Mouse (Mus musculus) liver, adult 2 months (tissue): Measurements from ENCODE around the gene Dlg5.

ENCODE experiments used
- CTCF ChIP-seq: fragments of 200-500 bp; IDR thresholded peaks from 2 replicates; pipeline ENCODE4 v1.5.1; 2011; ENCODE audit warnings: low read depth, low read length, control low read depth
- POLR2A ChIP-seq: fragments of 200-500 bp; IDR thresholded peaks from 2 replicates; pipeline ENCODE4 v1.6.1; 2011; ENCODE audit warnings: low read length, control low read depth; ENCODE audit not compliant: insufficient read depth; ENCODE audit errors: extremely low read depth

- TF ChIP-seq CTCF (no peak), POLR2A (no peak)
These were observed 100.9 kb downstream of the Dlg5 start for GRCm38 (mm10) chr14:24144821-24145220.
